Mouse (Mus musculus): Measurements from ENCODE around the gene Rab27a. TPM values are rescaled to one million over a fixed set of nuclear protein-coding genes. Genes with fewer than 3 reads are reported as not detected.
A peak's percentile ranks its signal among the peaks of the same experiment; 100 is the strongest.

Gene Rab27a
- polyA plus RNA-seq, 1 experiment from 2014 or later = 11.1 TPM

- H3K9ac ChIP-seq (ENCODE audit: low read length) = peak overlapping the region; percentile 93
- H3K27ac ChIP-seq (ENCODE audit: low read length) = peak overlapping the region; percentile 83
- no peaks in the 10 kb centered on the region for H3K36me3 ChIP-seq (ENCODE audit: control insufficient read depth, insufficient read depth, low read length)
- H3K4me3 ChIP-seq (ENCODE audit: low read length) = peak overlapping the region; percentile 96
- peak overlapping the region; percentile 95 for H3K4me2 ChIP-seq (ENCODE audit: low read depth, low read length)
- ATAC-seq (ENCODE audit: low read depth) = peak; percentile 87
- no peaks in the 10 kb centered on the region for H3K27me3 ChIP-seq (ENCODE audit: control insufficient read depth, insufficient read depth, low read depth, low read length)
- WGBS = under 1% methylated on average over 49 of the region's 49 CpGs
- peaks cover 12% of the 10 kb centered on the region for H3K4me1 ChIP-seq (replicated peaks; ENCODE audit: control insufficient read depth, insufficient read depth, low read length)
- H3K9me3 ChIP-seq (ENCODE audit: control insufficient read depth, low read length) = no peaks in the 10 kb centered on the region
These were observed 5.3 kb upstream of the Rab27a start for GRCm38 (mm10) chr9:73039222-73039945.

- Histone ChIP-seq H3K27me3 (ENCODE audit: control insufficient read depth, insufficient read depth, low read depth, low read length) (no peaks in the 10 kb centered on the region), H3K4me3 (ENCODE audit: low read length) (peak within 1 kb of the TSS; percentile 96), H3K9me3 (ENCODE audit: control insufficient read depth, low read length) (no peaks in the 10 kb centered on the region), H3K9ac (ENCODE audit: low read length) (peak within 1 kb of the TSS; percentile 93), H3K4me2 (ENCODE audit: low read depth, low read length) (peak within 1 kb of the TSS; percentile 95), H3K4me1 (replicated peaks; ENCODE audit: control insufficient read depth, insufficient read depth, low read length) (peaks cover 16% of the 10 kb centered on the region), H3K36me3 (ENCODE audit: control insufficient read depth, insufficient read depth, low read length) (no peaks in the 10 kb centered on the region), H3K27ac (ENCODE audit: low read length) (peak within 1 kb of the TSS; percentile 83)
- ATAC-seq (ENCODE audit: low read depth) = no peak
- 28% methylated on average over 6 of the region's 6 CpGs for WGBS
These were observed 4.6 kb upstream of the Rab27a start, which contains the start of gene Pigb for GRCm38 (mm10) chr9:73040080-73040479. Gene Pigb (minus strand): TSS chr9:73040378.

DNA sequence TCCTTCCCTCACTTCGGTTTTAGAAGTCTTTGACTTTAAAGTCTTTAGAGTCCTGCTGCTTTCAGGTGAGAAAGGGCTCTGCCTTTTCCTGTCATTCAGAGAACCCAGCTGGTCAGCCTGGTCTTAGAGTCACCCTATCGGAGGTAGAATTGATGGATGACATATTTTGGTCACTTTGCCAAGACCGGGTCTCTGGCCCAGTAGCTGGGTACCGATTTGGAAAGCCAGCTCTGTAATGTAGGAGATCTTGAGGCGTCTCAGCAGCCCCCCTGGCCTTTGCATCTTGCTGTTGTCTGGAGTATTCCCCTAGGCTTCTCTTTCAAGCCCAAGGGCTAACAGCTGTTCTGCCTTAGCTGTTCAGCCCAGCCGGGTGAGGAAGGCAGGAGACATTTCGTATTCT, 550 bp downstream of the Rab27a start:
- no peak overlapping the region; the same call in 1 of the 2 replicates for H3K27ac ChIP-seq (ENCODE audit: low read length)
- peak overlapping the region; percentile 61 for H3K4me3 ChIP-seq (ENCODE audit: low read length)
- 12% methylated on average over 7 of the region's 7 CpGs for WGBS
- H3K9ac ChIP-seq (ENCODE audit: low read length) = peak overlapping the region; percentile 74
- H3K27me3 ChIP-seq (ENCODE audit: control insufficient read depth, insufficient read depth, low read depth, low read length) = no peaks in the 10 kb centered on the region
- peaks cover 22% of the 10 kb centered on the region for H3K4me1 ChIP-seq (replicated peaks; ENCODE audit: control insufficient read depth, insufficient read depth, low read length)
- no peaks in the 10 kb centered on the region for H3K9me3 ChIP-seq (ENCODE audit: control insufficient read depth, low read length)
- no peak for ATAC-seq (ENCODE audit: low read depth)
- H3K4me2 ChIP-seq (ENCODE audit: low read depth, low read length) = peak overlapping the region; percentile 93
- no peaks in the 10 kb centered on the region for H3K36me3 ChIP-seq (ENCODE audit: control insufficient read depth, insufficient read depth, low read length)

GRCm38 (mm10) chr9:73045711-73046110, 1.1 kb downstream of the Rab27a start:
- H3K4me3 ChIP-seq (ENCODE audit: low read length) = peak overlapping the region; percentile 61; the same call in 1 of the 2 replicates
- WGBS = 66% methylated on average over 10 of the region's 10 CpGs
- H3K36me3 ChIP-seq (ENCODE audit: control insufficient read depth, insufficient read depth, low read length) = no peaks in the 10 kb centered on the region
- ATAC-seq (ENCODE audit: low read depth) = no peak
- no peak overlapping the region for H3K27ac ChIP-seq (ENCODE audit: low read length)
- H3K9me3 ChIP-seq (ENCODE audit: control insufficient read depth, low read length) = no peaks in the 10 kb centered on the region
- H3K4me1 ChIP-seq (replicated peaks; ENCODE audit: control insufficient read depth, insufficient read depth, low read length) = peaks cover 18% of the 10 kb centered on the region
- no peak overlapping the region; the same call in 1 of the 2 replicates for H3K9ac ChIP-seq (ENCODE audit: low read length)
- peak overlapping the region; percentile 93 for H3K4me2 ChIP-seq (ENCODE audit: low read depth, low read length)
- H3K27me3 ChIP-seq (ENCODE audit: control insufficient read depth, insufficient read depth, low read depth, low read length) = no peaks in the 10 kb centered on the region

- Histone ChIP-seq H3K4me3 (ENCODE audit: low read length) (no peak overlapping the region), H3K36me3 (ENCODE audit: control insufficient read depth, insufficient read depth, low read length) (no peaks in the 10 kb centered on the region), H3K9ac (ENCODE audit: low read length) (no peak overlapping the region), H3K4me2 (ENCODE audit: low read depth, low read length) (no peak overlapping the region), H3K9me3 (ENCODE audit: control insufficient read depth, low read length) (no peaks in the 10 kb centered on the region), H3K27ac (ENCODE audit: low read length) (no peak overlapping the region), H3K4me1 (replicated peaks; ENCODE audit: control insufficient read depth, insufficient read depth, low read length) (peaks cover 18% of the 10 kb centered on the region), H3K27me3 (ENCODE audit: control insufficient read depth, insufficient read depth, low read depth, low read length) (no peaks in the 10 kb centered on the region)
- no peak for ATAC-seq (ENCODE audit: low read depth)
- 84% methylated on average over 2 of the region's 2 CpGs for WGBS
These were observed 3.3 kb downstream of the Rab27a start for GRCm38 (mm10) chr9:73047906-73048305.

DNA sequence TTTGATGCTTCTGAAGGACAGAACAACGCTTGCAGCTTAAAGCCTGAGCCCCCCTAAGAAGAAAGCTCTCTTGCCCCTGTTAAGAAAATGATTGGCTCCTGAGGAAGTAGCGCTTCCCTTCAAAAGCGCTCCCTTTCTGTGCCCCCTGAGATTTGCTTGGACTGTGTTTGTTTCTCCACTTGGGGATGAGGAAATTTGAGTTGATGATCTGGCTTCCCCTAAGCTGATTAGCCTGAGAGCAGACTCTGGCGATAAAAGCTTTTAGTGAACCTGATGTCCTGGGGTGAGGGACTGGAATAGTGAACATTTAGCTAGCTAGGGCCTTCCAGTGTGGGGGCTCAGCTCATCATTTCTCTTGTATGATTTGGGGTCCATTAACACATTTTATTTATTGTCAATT, 4.3 kb downstream of the Rab27a start:
- Histone ChIP-seq H3K4me1 (replicated peaks; ENCODE audit: control insufficient read depth, insufficient read depth, low read length) (peaks cover 18% of the 10 kb centered on the region), H3K36me3 (ENCODE audit: control insufficient read depth, insufficient read depth, low read length) (no peaks in the 10 kb centered on the region), H3K4me2 (ENCODE audit: low read depth, low read length) (no peak overlapping the region), H3K27me3 (ENCODE audit: control insufficient read depth, insufficient read depth, low read depth, low read length) (no peaks in the 10 kb centered on the region), H3K4me3 (ENCODE audit: low read length) (no peak overlapping the region), H3K9me3 (ENCODE audit: control insufficient read depth, low read length) (no peaks in the 10 kb centered on the region), H3K9ac (ENCODE audit: low read length) (no peak overlapping the region), H3K27ac (ENCODE audit: low read length) (no peak overlapping the region)
- 19% methylated on average over 4 of the region's 4 CpGs for WGBS
- ATAC-seq (ENCODE audit: low read depth) = no peak

DNA sequence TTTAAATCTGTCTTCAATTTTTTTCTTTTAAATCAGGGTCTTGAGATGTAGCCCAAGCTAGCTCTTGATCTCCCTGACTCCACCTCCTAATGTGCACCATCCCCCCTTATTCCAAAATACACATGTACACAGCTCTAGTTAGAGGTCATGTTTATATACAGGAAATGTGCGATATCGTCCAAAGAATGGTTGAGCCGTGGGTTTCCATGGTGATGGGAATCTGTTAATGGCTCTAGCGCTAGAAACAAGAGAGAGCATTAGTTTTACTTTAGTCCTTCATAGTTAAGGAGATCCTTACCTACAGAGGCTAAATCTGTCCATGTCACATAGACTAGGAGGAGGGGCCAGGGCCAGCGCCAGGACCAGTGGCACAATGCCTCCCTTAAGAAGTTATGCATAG, 5.2 kb downstream of the Rab27a start:
- H3K27ac ChIP-seq (ENCODE audit: low read length) = no peak overlapping the region
- H3K27me3 ChIP-seq (ENCODE audit: control insufficient read depth, insufficient read depth, low read depth, low read length) = no peaks in the 10 kb centered on the region
- H3K36me3 ChIP-seq (ENCODE audit: control insufficient read depth, insufficient read depth, low read length) = no peaks in the 10 kb centered on the region
- WGBS = 19% methylated on average over 5 of the region's 5 CpGs
- H3K4me2 ChIP-seq (ENCODE audit: low read depth, low read length) = no peak overlapping the region
- no peaks in the 10 kb centered on the region for H3K9me3 ChIP-seq (ENCODE audit: control insufficient read depth, low read length)
- H3K4me1 ChIP-seq (replicated peaks; ENCODE audit: control insufficient read depth, insufficient read depth, low read length) = peaks cover 13% of the 10 kb centered on the region
- 0 out of 2 replicates have a peak, but pooled peaks have one; percentile 44 for ATAC-seq (ENCODE audit: low read depth)
- H3K4me3 ChIP-seq (ENCODE audit: low read length) = no peak overlapping the region
- no peak overlapping the region for H3K9ac ChIP-seq (ENCODE audit: low read length)

GRCm38 (mm10) chr9:73050606-73051005, 6.0 kb downstream of the Rab27a start:
- ATAC-seq (ENCODE audit: low read depth) = no peak
- no peaks in the 10 kb centered on the region for H3K27me3 ChIP-seq (ENCODE audit: control insufficient read depth, insufficient read depth, low read depth, low read length)
- H3K4me1 ChIP-seq (replicated peaks; ENCODE audit: control insufficient read depth, insufficient read depth, low read length) = peaks cover 9% of the 10 kb centered on the region
- no peak overlapping the region for H3K9ac ChIP-seq (ENCODE audit: low read length)
- H3K4me3 ChIP-seq (ENCODE audit: low read length) = no peak overlapping the region
- H3K27ac ChIP-seq (ENCODE audit: low read length) = no peak overlapping the region
- H3K9me3 ChIP-seq (ENCODE audit: control insufficient read depth, low read length) = no peaks in the 10 kb centered on the region
- 54% methylated on average over 8 of the region's 8 CpGs for WGBS
- H3K4me2 ChIP-seq (ENCODE audit: low read depth, low read length) = no peak overlapping the region
- H3K36me3 ChIP-seq (ENCODE audit: control insufficient read depth, insufficient read depth, low read length) = no peaks in the 10 kb centered on the region

DNA sequence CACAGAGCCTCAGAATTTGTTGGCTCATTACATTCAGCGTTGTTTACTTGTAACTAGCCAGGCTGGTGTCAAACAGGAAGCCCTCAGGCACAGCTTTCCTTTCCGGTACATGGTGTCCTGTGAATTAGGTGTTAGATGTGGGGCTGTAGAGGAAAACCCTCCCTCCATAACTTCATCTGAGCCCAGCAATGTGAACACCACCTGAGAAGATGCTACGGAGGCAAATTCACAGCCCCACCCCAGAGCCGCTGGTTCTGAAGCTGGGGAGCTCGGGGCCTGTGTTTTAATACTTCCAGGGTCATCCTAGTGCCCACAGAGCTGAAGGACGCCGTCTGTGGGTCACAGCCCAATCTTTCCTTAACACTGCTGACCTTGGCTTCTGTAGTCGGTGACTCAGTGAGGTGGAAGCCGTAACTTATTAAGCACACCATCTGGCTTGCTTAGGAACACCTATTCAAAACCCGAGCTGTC, 10.8 kb downstream of the Rab27a start:
- ATAC-seq (ENCODE audit: low read depth) = no peak
- no peak overlapping the region for H3K27ac ChIP-seq (ENCODE audit: low read length)
- no peaks in the 10 kb centered on the region; the same call in 1 of the 2 replicates for H3K4me1 ChIP-seq (replicated peaks; ENCODE audit: control insufficient read depth, insufficient read depth, low read length)
- H3K4me3 ChIP-seq (ENCODE audit: low read length) = no peak overlapping the region
- 49% methylated on average over 10 of the region's 10 CpGs for WGBS
- H3K9me3 ChIP-seq (ENCODE audit: control insufficient read depth, low read length) = no peaks in the 10 kb centered on the region
- H3K36me3 ChIP-seq (ENCODE audit: control insufficient read depth, insufficient read depth, low read length) = no peaks in the 10 kb centered on the region
- no peaks in the 10 kb centered on the region for H3K27me3 ChIP-seq (ENCODE audit: control insufficient read depth, insufficient read depth, low read depth, low read length)
- H3K9ac ChIP-seq (ENCODE audit: low read length) = no peak overlapping the region
- H3K4me2 ChIP-seq (ENCODE audit: low read depth, low read length) = no peak overlapping the region

All from lung, embryonic 16.5 days (tissue).